In the genomic region with DNA sequence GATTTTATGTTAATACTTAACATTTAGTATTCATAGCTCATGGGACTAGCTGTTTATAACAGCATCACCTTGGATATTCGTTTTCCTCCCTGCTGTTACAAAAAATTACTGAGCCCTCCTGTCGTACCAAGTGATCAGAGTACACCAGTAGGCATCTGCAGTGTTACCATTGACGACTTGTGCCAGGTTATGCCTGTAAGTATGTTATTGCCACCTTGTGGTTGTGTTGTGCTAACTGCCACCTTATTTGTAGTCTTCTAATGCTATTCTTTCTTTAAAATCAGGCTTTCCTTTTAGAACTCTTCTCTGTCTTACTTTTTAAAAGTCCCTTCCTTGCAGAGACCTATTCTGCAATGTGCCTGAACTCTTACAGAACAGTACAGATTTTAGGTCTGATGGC, we compare ENCODE assay signal across 12 mouse cellular contexts. TPM values are rescaled to one million over a fixed set of nuclear protein-coding genes. Genes with fewer than 3 reads are reported as not detected.
A peak's percentile ranks its signal among the peaks of the same experiment; 100 is the strongest.
DNase-seq lines count a peak whose midpoint lies in the region; ATAC-seq and TF ChIP-seq lines count a peak whose summit lies in the region.
"Had no signal": no experiment of that assay in that cellular context is flagged by ENCODE, and none has a peak within 500 bp of the region (broad histone marks: within the 10 kb centered on the region; RNA-seq: fewer than 3 reads in every experiment).

No protein-coding gene starts in this region.

- H3K4me3 ChIP-seq in kidney, postnatal 0 days (replicated peaks; ENCODE audit: low read depth, low read length): no peak overlapping the region
- H3K4me3 ChIP-seq: forebrain, embryonic 12.5 days had no signal

- no peak overlapping the region for H3K27ac ChIP-seq in kidney, postnatal 0 days
- H3K27ac ChIP-seq: forebrain, embryonic 12.5 days; hindbrain, embryonic 14.5 days had no signal

- peak; percentile 58 for TF ChIP-seq CTCF in kidney, postnatal 0 days (IDR thresholded peaks at IDR 0.05; ENCODE audit: low read depth)
- TF ChIP-seq CTCF in brain, embryonic 14.5 days (IDR thresholded peaks at IDR 0.05; ENCODE audit: borderline replicate concordance, extremely low read depth, insufficient read depth, insufficient read length): no peak; the same call in 1 of the 2 replicates

- no peaks in the 10 kb centered on the region for H3K27me3 ChIP-seq in kidney, postnatal 0 days (ENCODE audit: insufficient read depth, low read length)
- H3K27me3 ChIP-seq: forebrain, embryonic 12.5 days had no signal

- no peak overlapping the region for H3K9ac ChIP-seq in kidney, postnatal 0 days (ENCODE audit: low read depth, low read length)
- H3K9ac ChIP-seq: forebrain, embryonic 12.5 days; hindbrain, embryonic 14.5 days had no signal

- no peak for TF ChIP-seq POLR2A in brain, embryonic 14.5 days (IDR thresholded peaks at IDR 0.05; ENCODE audit: borderline replicate concordance, extremely low read depth, insufficient read depth, insufficient read length, poor library complexity, severe bottlenecking)

- peak; percentile 6 to 28 for DNase-seq in cerebellum, postnatal 10 days
- no peak for DNase-seq in cerebellum, adult 11 months
- DNase-seq in kidney, postnatal 0 days (ENCODE audit: low spot score): peak; percentile 27
- DNase-seq in kidney, postnatal 25 days: no peak
- peak; percentile 33 for DNase-seq in 416B (ENCODE audit: low read depth)
- DNase-seq in brain, embryonic 14.5 days (ENCODE audit: low read depth): peak; percentile 19
- no peak for DNase-seq in heart, postnatal 25 days (ENCODE audit: low spot score)
- DNase-seq: heart, adult 11 months had no signal

- no peak overlapping the region for H3K4me2 ChIP-seq in kidney, postnatal 0 days (ENCODE audit: low read length)
- H3K4me2 ChIP-seq: forebrain, embryonic 12.5 days; hindbrain, embryonic 14.5 days; midbrain, embryonic 11.5 days had no signal

- intact Hi-C loops in heart, postnatal 25 days (cut with DNase I): loop anchor here (10.0 kb wide), 1 partner anchor 266 kb away; no protein-coding TSS in a partner anchor

- no peaks in the 10 kb centered on the region for H3K4me1 ChIP-seq in kidney, postnatal 0 days (replicated peaks; ENCODE audit: insufficient read depth, low read length)
- H3K4me1 ChIP-seq: forebrain, embryonic 12.5 days had no signal

- H3K36me3 ChIP-seq in kidney, postnatal 0 days (ENCODE audit: insufficient read depth, low read length): no peaks in the 10 kb centered on the region
- H3K36me3 ChIP-seq: forebrain, embryonic 12.5 days had no signal

- 52% methylated on average over 3 of the region's 3 CpGs for WGBS in kidney, postnatal 0 days

- ATAC-seq in kidney, postnatal 0 days (replicated peaks; ENCODE audit: low FRiP score, low read depth): no peak
- ATAC-seq in erythroid progenitor cell, adult 5-6 weeks (replicated peaks; ENCODE audit: low FRiP score, poor library complexity, severe bottlenecking): no peak

- no peaks in the 10 kb centered on the region for H3K9me3 ChIP-seq in kidney, postnatal 0 days (replicated peaks; ENCODE audit: low read length)
- H3K9me3 ChIP-seq: forebrain, embryonic 12.5 days had no signal

RNA-seq across cellular contexts. Expression of a gene that starts 54.8 kb away (rescaled TPM):
- 2.0 and 2.4 TPM in 2 replicates for polyA plus RNA-seq in kidney, postnatal 0 days (2015; fragmentation: Nextera tagmentation; extraction: Ambion mirVana)
- polyA plus RNA-seq in brain, embryonic 14.5 days (2012; rRNA removed): 15.9 and 17.5 TPM in 2 replicates
- 0.84 TPM in 1 of 2 replicates, not detected in the other for total RNA-seq in erythroid progenitor cell, adult 5-6 weeks (2015; ENCODE audit: low replicate concordance)
- total RNA-seq in erythroid progenitor cell, adult 5-6 weeks (2017; ENCODE audit: low replicate concordance): 1.1 and 4.2 TPM in 2 replicates
- 1 to 10 TPM; 1.6 to 1.8 TPM for total RNA-seq in heart, postnatal 25 days (2021)

Comparison
In these comparisons a context has a peak if more than half of its experiments do, and no peak if none do; other contexts are left out.
1. DNase-seq: peak in cerebellum, postnatal 10 days (2 of 2), kidney, postnatal 0 days (single experiment), 416B (single experiment) and brain, embryonic 14.5 days (single experiment); none in cerebellum, adult 11 months (single experiment), kidney, postnatal 25 days (0 of 2) and heart, postnatal 25 days (single experiment).